Mouse (Mus musculus): Measurements from ENCODE around the gene Myh14.

DNA sequence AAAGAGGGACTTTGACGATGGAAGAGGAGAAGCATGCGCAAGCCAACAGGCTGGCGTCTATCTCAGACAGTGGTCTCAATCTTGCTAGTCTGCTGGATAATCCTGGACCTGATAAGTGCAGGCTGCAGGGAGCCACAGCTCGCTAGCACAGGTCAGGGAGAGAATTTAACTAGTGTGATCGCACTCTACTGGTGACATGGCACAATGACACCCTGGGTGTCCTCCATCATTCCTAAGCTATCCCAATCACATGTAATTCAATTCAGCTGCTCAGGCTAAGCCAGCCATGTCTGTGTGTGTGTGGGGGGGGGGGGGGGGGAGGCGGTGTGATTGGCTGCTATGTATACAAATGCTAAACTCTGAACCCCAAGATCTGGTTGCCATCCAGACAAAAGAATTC, 31.3 kb upstream of the Myh14 start:
- TF ChIP-seq POLR2A (IDR thresholded peaks at IDR 0.05; ENCODE audit: control insufficient read depth, extremely low read depth, insufficient read depth, low read length, poor library complexity) (no peak), CTCF (IDR thresholded peaks at IDR 0.05; ENCODE audit: borderline replicate concordance, control insufficient read depth, extremely low read depth, insufficient read depth, low read length, poor library complexity) (0 out of 2 replicates have a peak, but pooled peaks have one; percentile 19)

Measured in thymus, adult 2 months (tissue).